Mouse (Mus musculus) adrenal gland, adult 8-10 months (tissue): ENCODE measurements around the gene Nudc. TPM values are rescaled to one million over a fixed set of nuclear protein-coding genes. Genes with fewer than 3 reads are reported as not detected.
"Not testable (repeated sequence)": the region's sequence is repeated elsewhere in the genome, so short reads cannot be mapped to it uniquely, and the experiment has no call there.

Source experiments
- DNase-seq: peaks from one replicate; pipeline ENCODE4 v3.0.0; 2022
- total RNA-seq, 4 experiments: library from RNA; stranded (reverse); gene quantifications; 2 replicates each; pipeline ENCODE4 v1.2.4; 2022

The Nudc gene
- total RNA-seq, 4 experiments from 2014 or later: 135 to 175 (median 167) TPM

DNA sequence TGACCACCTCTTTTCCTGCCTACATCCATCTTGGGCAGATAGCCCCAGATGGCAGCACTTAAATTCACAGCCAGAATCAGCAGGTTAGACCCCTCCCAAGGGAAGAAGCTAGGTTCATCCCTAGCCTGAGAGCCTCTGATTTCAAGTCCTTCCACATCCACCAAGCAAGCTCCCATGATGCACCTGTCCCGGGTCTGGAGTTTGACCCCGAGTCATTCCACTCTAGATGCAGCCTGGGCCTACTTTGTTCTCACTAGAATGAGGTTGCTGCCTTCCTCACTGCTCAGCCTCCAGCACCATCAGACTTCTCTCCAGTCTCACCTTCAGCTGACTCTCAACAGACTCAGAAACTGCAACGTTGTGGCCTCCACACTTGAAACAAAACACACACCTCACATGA is 9.7 kb downstream of the Nudc start:
- no peak for DNase-seq

DNA sequence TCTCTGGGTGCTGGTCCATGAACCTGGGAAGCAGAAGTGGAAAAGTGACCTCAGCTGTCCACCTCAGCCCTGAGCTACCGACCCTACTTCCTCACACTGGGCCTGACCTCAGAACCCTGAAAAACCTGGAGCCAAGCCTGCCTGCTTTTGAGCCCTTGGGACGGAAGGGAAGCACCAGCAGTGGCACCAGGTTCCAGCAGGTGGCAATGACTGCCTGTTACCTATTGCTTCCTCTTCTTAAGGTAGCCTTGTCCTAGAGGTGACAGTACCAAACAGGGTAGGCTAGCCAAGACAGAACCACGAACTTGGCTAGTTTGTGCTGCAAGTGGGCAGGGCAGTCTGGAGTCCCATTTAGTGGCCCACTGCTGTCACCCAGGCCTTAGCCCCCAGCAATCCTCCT is 13.0 kb downstream of the Nudc start:
- DNase-seq: no peak

DNA sequence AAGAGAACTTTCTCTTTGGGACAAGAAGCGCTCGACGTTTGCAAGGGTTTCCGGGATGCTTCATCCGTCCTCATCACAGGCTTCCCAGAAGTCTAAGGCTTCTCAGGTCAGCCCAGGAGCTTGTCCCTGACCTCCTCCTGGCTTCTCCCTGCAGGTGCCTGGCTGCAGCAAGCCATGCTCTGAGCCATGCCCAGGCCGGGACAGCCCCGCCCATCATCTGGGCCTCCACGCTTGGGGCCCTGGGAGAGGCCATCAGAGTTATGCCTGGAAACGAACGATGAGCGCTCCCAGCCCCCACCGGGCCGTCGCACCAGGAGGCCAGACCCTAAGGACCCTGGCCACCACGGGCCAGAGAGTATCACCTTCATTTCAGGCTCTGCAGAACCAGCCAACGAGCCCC is 18.0 kb downstream of the Nudc start:
- DNase-seq: no peak

DNA sequence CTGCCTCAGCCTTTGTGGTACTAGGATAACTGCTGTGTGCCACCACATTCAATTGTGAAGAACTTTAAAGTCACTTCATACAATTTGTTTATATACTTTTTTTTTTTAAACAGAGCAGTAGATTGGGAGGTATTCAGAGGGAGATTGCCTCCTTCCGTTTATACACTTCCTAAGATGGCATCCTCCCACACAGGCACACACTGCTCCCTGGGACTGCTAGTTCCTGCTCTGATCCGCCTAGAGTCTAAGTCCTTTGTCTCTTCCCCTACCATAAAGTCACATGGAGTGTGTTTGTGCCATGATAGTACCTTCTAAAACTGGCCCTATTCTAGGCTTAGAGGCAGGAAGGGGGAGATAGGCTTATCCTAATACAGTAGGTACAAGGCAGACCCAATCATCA is 24.3 kb downstream of the Nudc start:
- no peak for DNase-seq

DNA sequence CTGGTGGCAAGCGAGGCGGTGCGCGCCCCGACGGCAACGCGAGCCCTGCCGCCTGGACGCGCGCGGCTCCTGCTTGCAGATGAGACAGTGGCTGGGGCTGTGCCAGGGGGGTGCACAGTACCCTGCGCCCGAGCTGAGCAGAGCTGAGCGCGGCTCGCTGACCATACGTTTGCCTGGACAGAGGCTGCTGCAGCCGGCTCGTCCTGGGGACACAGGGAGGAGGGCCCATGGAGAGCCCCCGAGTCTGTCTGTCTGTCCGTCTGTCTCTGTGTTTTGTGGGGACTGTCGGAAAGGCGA is 26.5 kb downstream of the Nudc start:
- DNase-seq: no peak

DNA sequence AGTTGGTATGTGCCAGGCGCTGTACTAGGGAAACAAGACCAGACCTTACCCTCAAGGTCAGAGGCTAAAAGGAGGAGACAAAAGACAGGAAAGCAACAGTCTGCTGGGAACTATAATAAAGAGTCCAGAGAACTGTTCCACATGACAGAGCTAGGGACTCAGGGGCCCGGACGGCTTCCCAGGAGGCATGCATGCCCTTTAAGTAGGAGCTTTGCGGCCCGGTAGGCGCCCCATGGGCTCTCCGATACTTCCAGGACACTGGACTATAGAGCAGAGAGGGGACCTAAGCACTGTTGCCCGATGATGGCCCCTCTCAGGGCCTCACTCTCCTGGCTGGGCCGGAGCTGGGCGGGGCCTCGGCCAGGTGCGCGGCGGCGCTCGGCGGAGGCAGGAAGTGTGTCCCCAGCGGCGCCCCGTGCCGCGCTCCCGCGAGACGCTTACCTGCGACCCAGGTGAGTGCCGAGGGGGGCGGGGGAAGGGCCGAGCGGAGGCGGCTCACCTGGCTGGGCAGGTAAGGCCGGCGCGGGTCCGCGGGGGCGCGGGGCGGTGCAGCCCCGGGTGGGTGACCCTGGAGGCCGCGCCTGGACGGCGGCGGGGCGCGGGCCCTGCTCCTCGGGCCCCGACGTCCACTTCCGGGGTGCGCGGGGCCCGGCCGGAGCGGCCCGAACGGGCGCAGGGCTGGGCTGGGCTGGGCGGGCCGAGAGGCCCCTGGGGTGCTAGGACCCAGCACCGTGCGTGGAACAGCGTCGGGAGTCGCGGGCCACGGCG is 27.0 kb downstream of the Nudc start, which contains the start of gene Kdf1:
Gene Kdf1, plus strand, starts transcription at position 363 of the 768 bp plus-strand sequence.
- no peak for DNase-seq

DNA sequence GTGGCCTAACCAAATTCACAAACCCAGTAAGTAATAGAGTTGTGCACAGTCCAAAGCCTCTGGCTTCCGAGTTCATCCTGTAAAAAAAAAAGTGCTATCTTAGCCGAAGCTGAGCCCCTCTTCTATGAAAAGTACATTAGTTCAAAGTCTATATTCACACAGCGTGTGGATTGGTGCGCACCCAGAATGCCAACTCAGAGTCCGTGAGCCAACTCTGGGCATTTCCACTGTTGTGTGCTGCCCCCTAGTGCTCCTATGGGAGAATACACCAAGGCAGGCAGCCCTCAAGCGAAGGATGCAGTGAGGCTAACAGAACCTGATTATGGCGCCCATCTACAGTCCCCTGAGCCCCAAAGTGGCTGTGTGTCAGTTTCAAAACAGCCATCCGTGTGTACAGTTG is 32.8 kb downstream of the Nudc start:
- DNase-seq: peak; percentile 59

DNA sequence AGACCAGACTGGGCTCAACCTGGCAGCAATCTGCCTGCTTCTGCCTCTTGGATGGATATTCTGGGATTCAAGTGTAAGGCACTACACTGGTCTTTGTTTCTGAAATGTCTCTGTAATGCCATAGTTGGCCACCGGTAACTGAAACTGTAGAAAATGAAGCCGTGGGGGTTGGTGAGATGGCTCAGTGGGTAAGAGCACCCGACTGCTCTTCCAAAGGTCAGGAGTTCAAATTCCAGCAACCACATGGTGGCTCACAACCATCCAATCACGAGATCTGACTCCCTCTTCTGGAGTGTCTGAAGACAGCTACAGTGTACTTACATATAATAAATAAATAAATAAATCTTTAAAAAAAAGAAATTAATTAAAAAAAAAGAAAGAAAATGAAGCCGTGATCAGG is 33.3 kb downstream of the Nudc start:
- DNase-seq: not testable (repeated sequence)

DNA sequence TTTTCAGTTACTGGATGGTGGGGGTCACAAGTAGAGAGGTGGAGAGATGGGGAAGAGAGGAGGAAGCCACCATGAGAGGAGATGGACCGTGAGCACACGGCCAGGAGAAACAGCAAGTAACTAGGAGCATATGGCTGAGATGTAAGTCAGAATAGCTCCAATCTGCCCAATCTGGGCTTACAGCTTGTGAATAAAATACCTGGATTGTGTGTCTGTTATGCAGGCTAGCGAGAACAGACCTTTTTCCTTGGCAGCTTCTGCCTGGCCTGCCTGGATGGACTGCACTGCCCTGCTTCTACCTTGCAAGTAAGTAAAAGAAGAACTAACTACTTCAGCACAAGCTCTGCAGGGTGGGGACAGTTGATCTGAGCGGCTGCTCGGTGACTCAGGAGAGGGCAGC is 34.7 kb downstream of the Nudc start:
- DNase-seq: no peak

DNA sequence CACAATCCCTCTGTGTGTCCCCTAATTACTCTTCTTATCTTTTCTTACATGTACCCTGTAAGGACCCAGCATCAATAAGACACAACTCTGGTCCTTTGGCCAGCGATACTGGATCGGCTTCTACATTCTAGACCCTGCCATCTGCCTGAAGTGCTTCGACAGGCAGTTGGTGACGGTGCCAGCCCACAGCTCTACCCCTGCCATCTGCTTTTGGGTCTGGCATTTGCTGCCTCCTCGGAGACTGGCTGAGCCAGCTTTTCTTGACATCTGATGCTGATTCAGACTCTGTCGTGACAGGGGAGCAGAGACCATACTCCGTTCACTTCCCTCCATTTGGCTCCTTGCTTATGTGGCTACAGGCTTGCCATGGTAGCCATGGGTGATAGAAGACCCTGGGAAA is 36.8 kb downstream of the Nudc start:
- no peak for DNase-seq

DNA sequence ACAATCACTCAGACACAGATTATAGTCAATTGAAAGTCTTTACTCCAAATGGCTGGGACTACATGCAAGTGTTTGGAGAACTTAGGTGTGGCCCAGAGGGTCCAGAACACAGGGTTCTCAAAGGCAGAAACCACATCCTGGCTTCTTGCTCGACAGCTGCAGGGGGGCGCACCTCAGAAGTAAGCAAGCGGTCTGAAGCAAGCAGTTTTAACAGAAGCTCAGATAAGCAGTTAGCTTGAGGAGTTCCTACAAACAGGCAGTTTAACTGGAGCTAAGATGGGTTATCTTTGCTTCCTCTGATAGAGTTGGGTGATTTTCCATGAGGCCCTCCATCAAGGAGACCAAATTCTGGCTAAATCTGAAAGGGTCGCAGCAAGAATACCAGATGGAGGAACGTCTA is 39.2 kb downstream of the Nudc start:
- DNase-seq: no peak

DNA sequence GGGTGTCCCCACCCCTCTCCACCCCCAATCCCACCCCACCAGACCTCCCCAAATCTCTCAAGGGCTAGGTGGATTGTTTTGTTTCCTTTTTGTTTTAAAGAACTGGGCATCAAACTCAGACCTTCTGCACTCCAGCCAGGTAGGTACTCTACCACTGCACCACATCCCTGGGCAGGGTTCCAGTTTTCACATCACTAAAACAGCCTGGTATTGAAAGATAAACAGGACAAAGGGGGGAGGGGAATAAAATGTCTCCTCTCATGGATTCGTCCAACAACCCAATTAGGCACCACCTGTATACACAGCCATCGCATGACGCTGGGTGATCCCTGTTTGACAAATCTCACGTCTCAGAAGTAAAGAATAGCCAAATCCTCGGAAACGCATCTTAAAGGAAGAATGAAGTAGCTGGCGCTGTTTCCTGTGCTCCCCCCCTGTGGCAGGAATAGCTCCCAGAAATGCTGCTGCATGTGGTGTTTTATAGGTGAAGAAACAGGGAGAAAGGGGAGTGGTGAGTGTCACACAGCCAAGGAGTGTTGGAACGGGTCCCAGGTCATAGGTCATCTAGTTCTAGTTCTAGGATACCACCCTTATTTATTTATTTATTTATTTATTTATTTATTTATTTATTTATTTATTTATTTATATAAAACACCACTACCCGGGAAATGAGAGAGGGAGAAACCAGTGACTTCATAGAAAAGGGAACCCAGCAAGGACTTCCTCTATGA is 40.9 kb downstream of the Nudc start:
- DNase-seq: no peak

DNA sequence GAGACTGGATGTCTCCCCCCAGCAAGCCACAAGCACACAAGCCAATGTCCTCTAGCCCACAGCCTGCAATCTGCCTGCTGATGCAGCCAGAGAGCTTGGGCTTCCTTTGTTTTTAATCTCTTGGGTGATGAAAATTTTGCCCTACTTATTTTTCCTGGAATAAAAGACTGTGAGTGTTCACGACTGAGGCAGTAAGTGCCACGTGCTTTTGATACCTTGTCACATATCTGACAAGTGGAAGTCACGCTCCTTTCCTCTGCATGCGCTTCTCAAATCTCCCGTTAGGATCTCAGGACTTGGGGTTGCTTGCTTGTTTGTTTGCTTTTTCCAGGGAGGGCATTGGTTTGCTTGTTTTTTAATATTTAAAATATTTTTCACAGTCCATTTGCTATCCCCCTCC is 41.5 kb downstream of the Nudc start:
- no peak for DNase-seq

DNA sequence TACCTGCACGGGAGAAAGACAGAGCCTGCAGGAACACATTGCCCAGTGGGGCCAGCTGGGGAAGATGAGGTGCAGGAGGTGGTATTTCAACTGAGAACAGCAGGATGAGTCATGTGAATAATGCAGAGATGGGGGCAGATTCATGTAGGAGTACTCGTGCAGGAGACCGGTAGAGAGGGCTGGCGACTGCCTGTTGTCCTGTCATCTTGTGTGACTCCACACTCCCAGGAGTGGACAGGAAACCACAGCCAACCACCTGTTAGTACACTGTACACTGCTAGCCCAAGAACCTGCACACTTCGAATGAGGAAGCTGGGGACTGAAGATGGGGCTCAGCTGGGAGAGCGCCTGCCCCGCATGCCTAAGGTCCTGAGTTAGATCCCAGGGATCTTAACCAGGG is 44.3 kb downstream of the Nudc start:
- no peak for DNase-seq

DNA sequence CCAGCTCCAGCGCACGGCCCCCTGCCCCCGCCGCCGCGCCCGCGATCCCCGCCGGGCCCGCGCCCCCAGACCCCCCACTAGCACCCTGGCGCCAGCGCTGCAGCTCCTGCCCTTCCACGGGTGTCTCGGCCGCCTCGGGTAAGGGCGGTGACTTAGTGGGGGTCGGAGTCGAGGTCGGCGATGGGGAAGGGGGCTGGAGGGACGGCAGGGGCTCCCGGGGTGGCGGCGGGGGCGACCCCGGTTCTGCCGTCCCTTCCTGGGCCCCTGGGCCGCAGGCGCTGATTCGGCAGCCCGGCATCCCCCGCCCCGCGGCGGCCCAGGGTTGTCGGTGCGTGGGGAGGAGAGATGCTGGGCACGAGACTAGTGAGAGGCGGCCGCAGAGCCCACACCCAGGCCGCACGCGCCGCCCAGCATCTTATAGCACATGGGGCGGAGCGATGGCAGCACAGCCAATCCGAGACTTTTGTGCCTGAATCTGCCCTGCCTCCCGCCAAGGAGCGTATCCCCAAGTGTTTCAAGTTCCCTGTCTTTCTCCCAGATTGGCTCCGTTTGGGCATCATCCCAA is 47.6 kb downstream of the Nudc start, which contains the start of gene Trnp1:
Gene Trnp1, minus strand, starts transcription at position 391 of the 565 bp plus-strand sequence.
- no peak for DNase-seq

DNA sequence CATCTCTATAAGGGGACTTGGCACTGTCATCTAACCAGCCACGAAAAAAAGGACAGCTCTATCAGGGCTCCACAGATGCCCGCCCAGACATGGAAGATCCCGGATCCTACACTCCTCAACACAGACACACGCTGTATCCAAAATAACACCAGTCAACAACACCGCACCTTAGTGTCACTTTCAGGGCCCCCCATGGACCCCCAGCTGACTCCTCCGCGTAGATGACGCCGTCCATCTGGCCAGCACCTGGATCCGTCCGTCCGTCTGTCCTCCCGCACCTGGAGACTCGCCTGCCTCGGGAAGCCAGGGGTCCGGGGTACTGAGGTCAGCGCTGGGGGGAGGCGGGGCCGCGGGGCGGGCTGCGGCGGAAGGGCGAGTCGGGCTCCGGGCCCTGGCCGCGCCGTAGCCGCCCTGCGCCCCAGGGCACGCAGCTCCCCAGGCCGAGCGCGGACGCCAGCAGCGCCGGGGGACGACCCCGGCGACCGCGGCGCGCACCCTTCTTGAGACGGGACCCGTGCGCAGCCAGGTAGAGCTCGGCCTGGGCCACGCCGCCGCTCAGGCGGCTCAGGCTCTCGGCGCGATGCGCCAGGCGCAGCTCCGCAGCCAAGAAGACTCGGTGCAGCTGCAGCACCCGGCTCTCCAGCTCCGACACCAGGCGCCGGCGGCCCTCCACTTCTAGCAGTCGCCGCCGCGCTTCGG is 48.2 kb downstream of the Nudc start:
- DNase-seq: no peak

DNA sequence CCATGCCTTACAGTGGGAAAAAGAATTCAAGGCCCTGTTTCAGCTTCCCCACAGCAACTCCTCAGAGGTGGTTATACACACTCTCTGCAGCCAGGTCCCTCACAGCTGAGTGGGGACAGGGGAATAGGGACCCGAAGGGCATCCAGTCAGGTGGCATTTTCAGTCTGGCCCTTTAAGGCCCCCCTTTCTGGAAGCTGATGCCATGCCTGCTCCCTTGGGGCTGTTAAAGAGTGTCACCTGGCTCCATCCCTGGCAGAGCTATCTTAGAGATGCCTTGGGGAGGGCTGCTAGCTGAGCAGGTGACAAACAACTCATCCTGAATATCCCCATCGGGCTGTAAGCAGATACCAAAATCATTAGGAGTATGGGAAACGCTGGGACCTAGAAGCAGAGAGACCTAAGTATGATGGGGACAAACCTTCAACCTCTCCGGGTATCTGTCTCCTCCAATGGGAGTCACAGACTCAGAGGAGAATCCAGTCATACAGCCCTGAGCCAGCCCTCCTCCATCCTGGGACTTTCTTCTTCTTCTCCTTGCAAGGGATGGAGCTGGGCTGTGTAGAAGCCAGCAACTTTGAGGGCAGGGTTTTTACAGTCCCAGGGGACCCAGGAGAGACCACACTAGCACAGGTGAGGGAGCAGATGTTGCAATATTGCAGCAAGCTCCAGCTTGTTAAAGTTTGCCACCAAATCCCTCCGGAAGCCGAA is 48.9 kb downstream of the Nudc start:
- no peak for DNase-seq

DNA sequence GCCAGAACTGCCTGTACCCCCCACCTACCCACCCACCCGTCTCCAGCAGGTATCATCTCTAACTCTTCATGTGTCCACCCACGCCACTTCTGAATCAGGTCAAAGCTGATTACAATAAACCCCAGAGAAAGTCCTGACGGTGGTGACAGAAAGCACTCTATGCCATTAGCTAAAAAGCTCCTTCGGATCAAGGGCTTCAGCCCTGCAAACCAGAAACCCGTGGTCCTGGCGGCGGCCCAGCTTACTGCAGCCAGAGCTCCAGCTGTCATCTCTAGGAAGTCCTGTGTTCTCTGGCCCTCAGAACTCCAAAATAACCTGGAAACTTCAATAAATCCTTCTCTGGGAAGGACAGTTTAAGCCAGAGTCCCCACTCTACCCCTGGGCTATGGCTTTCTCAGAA is 50.1 kb downstream of the Nudc start:
- DNase-seq: no peak

DNA sequence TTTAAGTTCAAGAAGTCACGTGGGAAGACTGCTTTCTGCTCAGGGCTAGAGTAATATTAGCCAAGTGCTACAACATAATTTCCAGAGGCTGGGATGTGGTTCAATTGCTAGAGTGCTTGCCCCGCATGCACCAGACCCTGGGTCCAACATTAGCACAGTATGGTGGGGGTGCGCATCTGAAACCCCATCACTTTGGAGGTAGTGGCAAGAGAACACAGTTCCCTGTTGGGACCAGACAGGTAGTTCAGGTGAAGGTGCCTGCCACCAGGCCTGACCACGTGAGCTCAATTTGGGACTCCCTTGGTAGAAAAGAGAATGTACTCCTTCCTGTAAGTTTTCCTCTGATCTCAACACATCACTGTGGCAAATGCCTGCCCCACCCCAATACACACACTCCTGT is 50.9 kb downstream of the Nudc start:
- no peak for DNase-seq

DNA sequence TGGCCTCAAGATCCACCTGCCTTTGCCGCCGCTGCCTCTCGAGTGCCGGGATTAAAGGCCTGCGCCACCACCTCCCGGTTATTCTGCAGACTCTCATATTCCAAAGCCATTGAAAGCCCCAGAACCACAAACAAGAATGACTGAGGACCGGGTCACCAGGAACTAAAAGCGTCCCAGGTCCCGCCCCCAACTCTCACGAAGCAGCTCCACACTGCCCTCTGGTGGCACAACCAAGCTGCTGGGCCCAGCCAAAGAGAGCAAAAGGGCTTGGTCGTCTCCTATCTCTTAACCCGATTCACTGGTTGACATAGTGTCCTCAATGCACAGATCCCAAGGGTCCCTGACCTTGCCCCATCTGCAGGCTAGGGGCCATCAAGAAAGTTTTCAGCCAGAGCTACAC is 51.4 kb downstream of the Nudc start:
- peak; percentile 83 for DNase-seq

DNA sequence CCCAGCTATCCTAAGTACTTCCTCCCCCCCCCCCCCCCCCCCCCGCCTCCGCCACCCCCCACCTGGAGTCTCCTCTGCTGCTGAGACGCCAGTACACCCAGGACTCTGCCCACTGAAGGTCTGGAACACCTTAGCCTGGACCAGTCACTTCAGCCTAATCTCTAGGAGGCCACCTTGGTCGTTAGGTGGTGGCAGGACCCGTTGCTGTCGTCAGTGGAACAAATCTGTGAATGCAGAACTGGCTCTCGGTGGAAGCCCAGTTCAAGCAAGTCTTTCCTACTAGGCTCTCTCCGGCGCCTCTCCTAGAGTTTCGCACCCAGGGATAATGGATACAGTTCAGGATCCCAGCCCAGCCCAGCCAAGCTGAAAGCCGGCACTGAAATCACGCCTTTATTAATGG is 51.9 kb downstream of the Nudc start:
- no peak for DNase-seq

DNA sequence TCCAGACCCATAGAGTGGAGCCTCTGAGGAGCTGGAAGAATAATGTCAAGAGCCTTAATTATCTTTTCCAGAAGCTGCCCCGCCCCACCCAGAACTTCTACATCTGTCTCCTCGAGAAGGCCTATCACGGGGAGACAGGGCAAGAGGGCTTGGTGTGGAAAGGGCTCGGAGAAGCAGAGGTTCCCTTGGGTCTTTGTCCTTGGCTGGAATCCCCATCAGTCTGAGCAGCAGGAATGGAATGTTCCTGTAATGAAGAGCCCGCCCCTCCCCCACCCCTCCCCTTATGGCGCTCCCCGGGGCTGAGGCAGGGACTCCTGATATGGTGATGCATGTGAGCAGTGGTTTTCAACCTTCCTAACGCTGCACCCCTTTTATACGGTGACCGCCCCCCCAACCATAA is 54.0 kb downstream of the Nudc start:
- DNase-seq: no peak
